Mouse (Mus musculus) G1E (cell line): Measurements from ENCODE around the gene Cldn3.

Source experiments
- CTCF ChIP-seq: IDR thresholded peaks from 2 replicates; pipeline ENCODE4 v1.5.1; 2012; ENCODE audit warnings: low read depth, low read length, inconsistent platforms, mixed read lengths
- GATA1 ChIP-seq: IDR thresholded peaks from 2 replicates; pipeline ENCODE4 v1.6.1; 2012; ENCODE audit warnings: borderline replicate concordance, low read length, inconsistent platforms, mixed read lengths
- GATA2 ChIP-seq: IDR thresholded peaks from 2 replicates; pipeline ENCODE4 v1.6.1; 2012; ENCODE audit warnings: low read depth, low read length, inconsistent platforms, borderline replicate concordance
- POLR2AphosphoS5 ChIP-seq: IDR thresholded peaks from 2 replicates; pipeline ENCODE4 v1.6.1; 2012; ENCODE audit warnings: low read depth, low read length, inconsistent platforms; ENCODE audit not compliant: insufficient replicate concordance
- TAL1 ChIP-seq: conservative IDR thresholded peaks from 2 replicates; pipeline ENCODE4 v1.6.1; 2012; ENCODE audit warnings: low read depth, low read length, inconsistent platforms, mixed read lengths

DNA sequence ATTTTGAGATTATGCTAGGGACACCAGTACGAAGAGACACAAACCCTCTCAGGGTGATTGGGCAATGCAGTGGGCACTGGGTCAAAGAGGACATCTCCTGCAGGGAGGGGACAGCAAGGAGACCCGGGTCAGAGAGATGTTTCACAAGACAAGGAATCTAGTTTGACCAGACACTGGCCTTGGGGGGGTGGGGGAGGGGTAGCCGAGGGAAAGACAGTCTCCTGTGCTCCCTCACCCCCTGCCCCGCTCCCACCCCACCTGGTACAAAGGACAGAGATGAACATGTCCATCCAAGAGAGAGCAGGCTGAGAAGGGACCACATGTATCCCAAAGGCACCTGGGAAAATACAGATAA lies 38.0 kb upstream of the Cldn3 start:
- TF ChIP-seq TAL1 (no peak), CTCF (no peak), GATA1 (no peak), POLR2AphosphoS5 (no peak), GATA2 (no peak)
